Mouse (Mus musculus) thymus, postnatal 36 days (tissue): ENCODE data around the gene Rabl6.
A peak's percentile ranks its signal among the peaks of the same experiment; 100 is the strongest.

Experiments
- DNase-seq, 2 experiments: peaks; one replicate each; pipeline ENCODE4 v3.0.0; 2022; ENCODE audit warnings: mixed read lengths in 2 of 2

Gene Rabl6

GRCm38 (mm10) chr2:25607761-25608622 is at the start of gene Rabl6:
Rabl6 (minus strand) TSS chr2:25608521.
- peak; percentile 85 to 88 for DNase-seq

DNA sequence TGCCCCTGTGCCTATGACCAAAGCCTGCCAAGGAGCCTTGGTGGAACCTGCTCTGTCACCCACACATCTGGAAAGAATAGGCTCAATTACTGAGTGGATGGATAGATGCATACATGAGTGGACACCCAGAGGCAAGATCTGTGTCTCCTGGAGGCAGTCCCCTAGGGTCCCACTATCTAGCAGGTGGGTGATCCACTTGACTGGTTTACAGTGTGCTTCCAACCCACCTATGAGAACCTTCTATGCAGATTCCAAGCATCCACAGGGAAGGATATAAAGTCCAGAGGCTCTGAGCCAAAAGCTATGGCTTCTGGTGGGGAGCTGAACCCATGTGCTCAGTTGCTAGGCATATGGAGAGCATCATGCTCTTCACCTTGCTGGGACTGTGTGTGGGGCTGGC is 49.3 kb upstream of the Rabl6 start, which contains the start of gene Lcn5:
TSS of gene Lcn5 (plus strand) at position 301 of the 400 bp plus-strand sequence.
- no peak for DNase-seq

GRCm38 (mm10) chr2:25657246-25657645 is 48.9 kb upstream of the Rabl6 start:
- DNase-seq, result no peak

DNA sequence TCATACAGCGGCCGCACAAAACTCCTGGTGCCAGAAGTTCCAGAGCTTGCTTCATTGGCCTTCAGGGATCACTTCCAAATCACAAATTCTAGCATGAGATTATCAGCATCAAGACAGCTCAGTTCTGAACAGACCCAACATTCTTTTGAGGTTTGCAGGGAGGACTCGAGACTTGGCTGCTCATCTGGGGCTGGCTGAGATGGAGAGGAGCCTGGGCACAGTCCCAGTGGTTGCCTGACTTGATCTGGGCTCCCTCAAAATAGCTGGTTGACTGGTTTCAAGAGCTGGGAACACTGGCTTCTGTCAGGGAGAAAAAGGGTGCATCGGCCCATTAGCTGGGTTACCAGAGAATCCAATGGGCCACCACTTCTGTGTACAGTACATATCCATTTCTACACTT is 48.4 kb upstream of the Rabl6 start:
- no peak for DNase-seq

DNA sequence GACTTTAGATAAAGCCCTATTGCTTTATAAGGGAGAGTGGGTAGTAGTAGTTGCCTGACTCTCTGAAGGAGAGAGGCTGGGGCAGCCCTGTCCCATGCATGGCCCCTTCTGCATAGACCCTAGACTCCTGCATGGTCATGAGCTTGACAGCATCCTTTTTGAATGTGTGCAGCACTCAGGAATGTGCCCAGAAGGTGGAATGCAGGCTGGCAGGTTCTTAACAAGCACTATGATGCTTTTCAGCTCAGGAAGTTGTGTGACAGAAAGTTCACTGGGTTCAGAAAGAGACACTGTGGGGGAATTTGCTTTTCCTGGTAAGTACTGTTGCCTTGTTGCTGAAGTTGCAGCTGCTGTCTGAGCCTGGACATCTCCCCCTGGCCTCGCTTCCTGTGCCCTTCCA is 46.2 kb upstream of the Rabl6 start:
- no peak for DNase-seq

DNA sequence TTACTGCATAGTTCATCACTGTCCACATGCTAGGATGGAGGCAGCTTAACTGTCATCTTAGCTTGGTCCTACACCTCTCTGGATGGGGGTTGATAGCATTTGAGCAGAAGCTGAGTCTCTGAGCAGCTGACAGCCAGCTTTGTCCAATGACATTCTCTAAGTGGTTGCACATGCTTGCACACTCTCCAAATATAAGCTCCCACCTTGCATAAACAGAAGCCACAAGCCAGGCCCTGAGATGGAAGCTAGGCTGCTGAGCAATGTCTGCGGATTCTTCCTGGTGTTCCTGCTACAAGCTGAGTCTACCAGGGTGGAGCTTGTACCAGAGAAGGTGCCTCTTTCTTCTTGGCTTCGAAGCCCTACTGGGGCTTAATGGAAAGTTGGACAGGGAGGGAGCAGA is 44.6 kb upstream of the Rabl6 start, which contains the start of gene Lcn8:
TSS of gene Lcn8 (plus strand) at position 219 of the 400 bp plus-strand sequence.
- no peak for DNase-seq

DNA sequence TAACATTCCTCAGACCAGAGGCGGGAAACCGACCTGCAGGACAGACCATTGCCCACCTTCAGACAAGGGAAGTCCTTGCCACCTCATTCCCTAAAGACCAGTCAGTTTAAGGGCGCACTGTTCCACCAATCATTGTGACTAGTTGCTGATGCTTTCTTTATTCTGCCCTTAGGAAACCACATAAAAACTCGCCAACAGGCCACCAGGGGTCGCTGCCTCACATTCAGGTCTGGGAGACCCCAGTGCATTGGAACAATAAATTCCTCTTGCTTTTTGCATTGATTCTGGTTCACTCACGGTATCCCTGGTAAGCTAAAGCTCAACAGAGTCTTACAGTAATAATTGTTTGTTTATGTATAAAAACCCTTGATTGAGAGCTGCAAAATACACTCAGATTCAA is 31.6 kb upstream of the Rabl6 start:
- peak; percentile 47 to 64 for DNase-seq

- DNase-seq, result no peak
Measured at GRCm38 (mm10) chr2:25634046-25634445, 25.7 kb upstream of the Rabl6 start.

DNA sequence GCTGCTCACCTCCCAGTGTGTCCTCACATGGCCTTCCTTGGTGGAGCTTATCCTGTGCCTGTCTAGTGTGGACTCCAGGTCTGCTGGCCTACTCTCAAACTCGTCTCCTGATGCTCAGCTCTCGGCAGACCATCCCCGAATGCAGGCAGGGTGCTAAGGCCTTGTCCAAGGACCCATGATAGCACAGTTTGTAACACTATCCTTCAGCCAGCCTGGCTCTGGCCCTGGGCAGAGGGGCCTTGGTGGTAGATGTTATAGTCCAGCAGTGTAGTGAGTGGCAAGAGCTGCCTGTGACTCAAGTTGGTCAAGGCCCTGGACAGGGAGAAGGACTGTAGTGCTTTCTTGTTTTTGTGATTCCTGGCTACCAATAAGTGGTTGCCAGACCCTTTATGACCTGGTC is 25.3 kb upstream of the Rabl6 start:
- no peak for DNase-seq

- DNase-seq, result no peak
Measured at GRCm38 (mm10) chr2:25628738-25629137, 20.4 kb upstream of the Rabl6 start.

- DNase-seq, result no peak
Measured at GRCm38 (mm10) chr2:25627811-25628210, 19.5 kb upstream of the Rabl6 start, which contains the start of gene Fcna. Fcna (minus strand) TSS chr2:25628030.

GRCm38 (mm10) chr2:25625986-25626385 is 17.7 kb upstream of the Rabl6 start:
- no peak for DNase-seq

GRCm38 (mm10) chr2:25621229-25622200 is 13.2 kb upstream of the Rabl6 start, which contains the start of gene Tmem141:
Tmem141 (minus strand) TSS chr2:25622005.
- DNase-seq, result peak; percentile 60 to 64

GRCm38 (mm10) chr2:25620852-25621228 is 12.5 kb upstream of the Rabl6 start:
- DNase-seq, result no peak

DNA sequence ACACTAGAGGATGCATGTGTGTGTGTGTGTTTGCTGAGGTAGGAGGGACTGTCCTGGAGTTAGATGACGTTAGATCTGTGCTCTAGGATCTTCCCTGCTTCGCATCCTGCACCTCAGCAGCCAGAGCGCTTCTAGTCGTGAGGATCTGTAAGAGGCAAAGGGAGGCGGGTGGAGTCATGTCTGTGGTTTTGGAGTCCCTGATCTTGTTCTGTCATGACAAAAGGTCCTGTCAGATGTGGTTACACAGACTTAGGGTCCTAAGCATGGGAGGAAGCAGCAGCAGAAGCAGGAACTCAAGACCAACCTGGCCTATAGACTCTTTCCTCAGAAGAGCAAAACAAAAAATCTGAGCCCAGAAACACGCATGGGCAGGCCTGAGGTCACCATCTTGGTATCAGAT is 12.1 kb upstream of the Rabl6 start:
- DNase-seq, result peak in 1 of 2 experiments; percentile 22

GRCm38 (mm10) chr2:25617578-25617977 is 9.3 kb upstream of the Rabl6 start, which contains the start of gene Ccdc183:
Ccdc183 (minus strand) TSS chr2:25617678.
- DNase-seq, result no peak

DNA sequence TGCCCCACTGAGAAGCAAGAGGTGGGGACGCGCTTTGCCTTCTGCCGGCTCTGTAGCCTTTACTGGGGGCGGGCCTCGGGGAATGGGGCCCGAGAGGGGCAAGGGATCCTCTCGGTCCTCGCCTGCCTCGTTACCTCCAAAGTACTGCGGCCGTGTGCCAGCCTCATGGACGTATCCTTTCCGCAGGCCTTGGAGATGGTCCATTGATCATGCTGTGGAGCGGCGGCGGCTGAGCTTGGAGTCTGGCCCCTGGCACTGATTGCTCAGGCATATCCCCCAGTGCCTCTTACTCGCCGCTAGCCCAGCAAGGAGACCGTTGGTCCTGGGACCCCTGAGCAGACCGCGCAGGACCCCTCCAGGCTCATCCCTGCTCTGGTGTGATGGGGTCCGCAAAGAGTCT is 8.1 kb upstream of the Rabl6 start:
- DNase-seq, result no peak

DNA sequence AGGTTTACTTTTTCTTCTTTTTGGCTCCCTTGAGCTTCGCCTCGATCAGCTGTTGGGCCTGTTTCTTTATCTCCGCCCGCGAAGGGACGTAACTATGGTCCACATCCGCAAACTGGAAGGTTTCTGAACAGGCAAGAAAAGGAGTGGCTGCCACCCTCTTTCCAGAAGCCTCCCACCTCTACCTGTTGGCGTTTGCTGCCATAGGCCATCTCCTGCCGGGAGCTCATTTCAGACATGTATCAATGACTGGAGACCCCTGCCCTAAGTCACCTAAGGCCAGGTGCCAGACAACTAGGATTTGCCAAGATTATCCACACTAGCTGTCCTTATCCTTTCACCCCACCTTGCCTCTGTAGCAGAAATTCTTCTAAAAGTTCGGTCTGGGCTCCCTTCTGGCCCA is 350 bp upstream of the Rabl6 start:
- no peak for DNase-seq

DNA sequence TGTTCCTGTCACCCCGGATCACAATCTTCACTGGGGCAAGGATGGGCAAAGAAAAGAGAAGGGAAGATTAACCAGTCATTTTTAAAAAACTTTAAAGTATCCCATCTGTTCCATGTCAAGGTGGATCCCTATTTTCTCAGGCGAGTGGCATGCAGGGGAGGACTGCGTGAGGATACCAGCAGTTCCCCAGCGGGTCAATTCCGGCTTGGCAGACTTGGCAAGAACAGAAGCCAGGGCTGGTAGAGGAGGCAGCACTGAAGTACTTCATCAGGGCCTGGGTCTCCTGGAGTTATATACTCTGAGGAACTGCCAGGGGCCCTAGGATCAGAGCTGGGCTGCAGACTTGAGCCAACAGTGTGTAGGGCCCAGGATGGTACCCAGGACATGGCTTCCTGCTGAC is 5.8 kb downstream of the Rabl6 start:
- no peak for DNase-seq

DNA sequence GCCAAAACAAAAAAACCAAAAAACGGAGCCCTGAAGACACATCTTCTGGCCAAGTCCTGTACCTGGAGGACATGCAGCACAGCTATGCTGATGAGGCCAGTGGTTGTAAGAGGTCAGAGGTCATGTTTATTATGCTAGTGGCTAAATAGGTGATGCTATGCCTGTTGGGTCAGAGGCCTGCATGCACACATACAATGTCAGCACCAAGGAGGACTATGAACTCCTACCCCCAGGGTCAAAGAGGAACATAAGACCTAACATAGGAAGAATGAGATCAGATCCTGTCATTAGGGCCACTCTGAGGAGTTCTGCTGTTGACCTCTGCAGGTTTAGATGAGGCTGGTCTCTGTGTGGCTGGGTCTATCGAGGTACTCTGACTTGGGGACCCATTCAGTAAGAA is 8.3 kb downstream of the Rabl6 start:
- DNase-seq, result no peak

DNA sequence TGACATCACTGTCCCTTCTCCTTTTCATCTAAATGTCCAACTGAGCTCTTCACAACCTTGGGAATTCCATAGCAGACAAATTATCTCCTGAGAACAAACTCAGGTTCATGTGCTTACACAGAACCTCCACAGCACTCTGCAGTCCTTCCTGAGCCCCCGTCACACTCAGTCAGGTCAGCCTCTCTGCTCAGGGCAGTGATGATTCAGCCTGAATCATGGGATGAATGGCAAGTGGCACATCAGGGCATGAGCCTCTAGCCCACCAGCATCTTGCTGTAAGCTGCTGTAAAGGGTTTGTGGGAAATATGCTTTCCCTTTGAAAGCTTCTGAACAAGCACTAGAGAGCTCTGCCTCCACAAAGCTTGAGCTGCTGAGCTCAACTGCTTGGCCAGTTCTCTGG is 9.6 kb downstream of the Rabl6 start:
- DNase-seq, result no peak

DNA sequence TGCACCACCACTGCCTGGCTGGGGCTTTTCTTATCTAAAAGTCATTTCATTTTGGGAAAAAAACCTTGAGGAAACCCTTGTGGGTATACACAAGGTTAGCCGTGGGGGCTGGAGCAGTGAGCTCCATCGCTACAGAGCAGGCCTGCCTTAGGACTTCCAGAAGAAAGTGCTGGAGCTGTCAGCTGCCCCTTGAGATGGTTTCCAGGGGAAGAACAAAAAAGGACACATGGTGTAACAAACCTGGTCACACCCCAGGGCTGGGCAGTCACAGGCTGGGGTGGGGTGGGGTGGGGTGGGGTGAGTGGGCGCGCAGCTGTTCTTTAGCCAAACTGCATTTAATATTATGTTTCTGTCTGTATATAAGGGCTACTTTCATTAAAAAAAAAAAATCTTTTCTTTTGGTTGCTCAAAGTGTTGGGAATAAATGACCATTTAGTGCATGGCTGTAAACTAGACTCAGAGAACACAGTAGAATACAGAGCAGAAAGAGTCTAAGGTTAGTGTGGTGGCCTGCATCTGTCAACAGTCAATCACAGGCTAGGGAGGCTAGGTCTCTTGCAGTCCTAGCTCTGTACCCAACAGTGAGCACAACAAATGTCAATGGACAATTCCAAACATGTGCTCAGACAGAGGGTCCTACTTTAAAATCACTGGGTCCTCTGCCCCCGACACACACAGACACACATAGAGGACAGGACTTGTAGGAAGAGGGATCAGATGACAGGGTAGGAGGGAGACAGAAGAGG is 11.4 kb downstream of the Rabl6 start:
- no peak for DNase-seq
